Mouse (Mus musculus): Measurements from ENCODE around the gene Maml3.

GRCm38 (mm10) chr3:51879211-51879610 is 225.7 kb downstream of the Maml3 start:
- TF ChIP-seq CTCF (IDR thresholded peaks at IDR 0.05) (no peak), EP300 (IDR thresholded peaks at IDR 0.05) (no peak)

Measured in lung, postnatal 0 days (tissue).